Mouse (Mus musculus) yolk sac, embryonic 10.5 days (tissue): ENCODE data around the gene Efl1.

Source experiments
- DNase-seq: peaks from one replicate; pipeline ENCODE4 v3.0.0-alpha.2; 2017; ENCODE audit warnings: low spot score

The Efl1 gene

GRCm38 (mm10) chr7:82648353-82649080 is at the start of gene Efl1, which contains the start of gene Saxo2:
Gene Efl1, plus strand, starts transcription at chr7:82648614.
Gene Saxo2, minus strand, starts transcription at chr7:82648528.
- peak; percentile 92 for DNase-seq

GRCm38 (mm10) chr7:82602008-82602407 is 46.4 kb upstream of the Efl1 start:
- no peak for DNase-seq

GRCm38 (mm10) chr7:82605425-82605824 is 43.0 kb upstream of the Efl1 start:
- DNase-seq = no peak

- DNase-seq = no peak
Measured at GRCm38 (mm10) chr7:82609629-82610028, 38.8 kb upstream of the Efl1 start.

- DNase-seq = peak; percentile 54
Measured at GRCm38 (mm10) chr7:82625342-82625741, 23.1 kb upstream of the Efl1 start.

- DNase-seq = no peak
Measured at GRCm38 (mm10) chr7:82647183-82647582, 1.2 kb upstream of the Efl1 start.

GRCm38 (mm10) chr7:82647909-82648308 is 505 bp upstream of the Efl1 start:
- DNase-seq = no peak

GRCm38 (mm10) chr7:82649081-82649445 is 649 bp downstream of the Efl1 start:
- DNase-seq = no peak

- DNase-seq = no peak
Measured at GRCm38 (mm10) chr7:82664604-82665003, 16.2 kb downstream of the Efl1 start.

GRCm38 (mm10) chr7:82676001-82676400 is 27.6 kb downstream of the Efl1 start:
- no peak for DNase-seq

- DNase-seq = no peak
Measured at GRCm38 (mm10) chr7:82676834-82677233, 28.4 kb downstream of the Efl1 start.

GRCm38 (mm10) chr7:82679901-82680300 is 31.5 kb downstream of the Efl1 start:
- no peak for DNase-seq

GRCm38 (mm10) chr7:82688736-82689135 is 40.3 kb downstream of the Efl1 start:
- DNase-seq = peak; percentile 58

GRCm38 (mm10) chr7:82691021-82691738 is 42.8 kb downstream of the Efl1 start:
- no peak for DNase-seq

GRCm38 (mm10) chr7:82697668-82698067 is 49.3 kb downstream of the Efl1 start:
- no peak for DNase-seq

- no peak for DNase-seq
Measured at GRCm38 (mm10) chr7:82698968-82699367, 50.6 kb downstream of the Efl1 start.

- DNase-seq = no peak
Measured at GRCm38 (mm10) chr7:82702384-82703343, 54.2 kb downstream of the Efl1 start.

GRCm38 (mm10) chr7:82709172-82709571 is 60.8 kb downstream of the Efl1 start:
- no peak for DNase-seq

GRCm38 (mm10) chr7:82715210-82715911 is 66.9 kb downstream of the Efl1 start:
- DNase-seq = peak; percentile 32

GRCm38 (mm10) chr7:82715912-82716601 is 67.6 kb downstream of the Efl1 start:
- no peak for DNase-seq

- no peak for DNase-seq
Measured at GRCm38 (mm10) chr7:82719285-82719684, 70.9 kb downstream of the Efl1 start.
